In genomic region chr3:38947706-38948105, GRCm38 (mm10) we compare ENCODE assay signal across 10 mouse cellular contexts.
"Had no signal": no experiment of that assay in that cellular context is flagged by ENCODE, and none has a peak within 500 bp of the region (broad histone marks: within the 10 kb centered on the region; RNA-seq: fewer than 3 reads in every experiment).

No protein-coding gene starts in this region.

- DNase-seq: kidney, postnatal 14 days; layer of hippocampus, adult 9-11 months; layer of hippocampus, postnatal 36 days; lung, embryonic 14.5 days; lung, postnatal 10 days; lung, postnatal 4 days; midbrain, embryonic 14.5 days; right cerebral cortex, adult 18-20 months; thymus, adult 2 months; thymus, postnatal 25 days had no signal
